Mouse (Mus musculus): ENCODE measurements at regions not wholly inside any gene's neighbourhood (a gene's known extent, or its start where the extent isn't known, plus 50 kb on each side); places are given as distances from the start of the nearest gene placed in this dataset.

GRCm38 (mm10) chr9:49873550-49873949 lies 74.8 kb upstream of the Ncam1 start:
- DNase-seq (ENCODE audit: low read depth, low spot score) = peak; percentile 67

GRCm38 (mm10) chr9:49851522-49851921 lies 52.8 kb upstream of the Ncam1 start:
- no peak for DNase-seq (ENCODE audit: low read depth, low spot score)

- DNase-seq (ENCODE audit: low read depth, low spot score) = no peak
Observed at GRCm38 (mm10) chr9:49849442-49849841, 50.7 kb upstream of the Ncam1 start.

GRCm38 (mm10) chr9:49848943-49849342 lies 50.2 kb upstream of the Ncam1 start:
- no peak for DNase-seq (ENCODE audit: low read depth, low spot score)
